8 mouse cellular contexts compared by ENCODE assay signal in genomic region chr5:140702103-140702513, GRCm38 (mm10). TPM values are rescaled to one million over a fixed set of nuclear protein-coding genes. Genes with fewer than 3 reads are reported as not detected.
DNase-seq lines count a peak whose midpoint lies in the region; ATAC-seq and TF ChIP-seq lines count a peak whose summit lies in the region.

Gene Iqce, minus strand, starts transcription at chr5:140702378.

- H3K27me3 ChIP-seq in ES-Bruce4 (ENCODE audit: control insufficient read depth, insufficient read depth, low read length, poor library complexity, severe bottlenecking): no peaks in the 10 kb centered on the region
- no peaks in the 10 kb centered on the region for H3K27me3 ChIP-seq in forebrain, embryonic 14.5 days (replicated peaks; ENCODE audit: control insufficient read depth, insufficient read depth, low read length)

- H3K9ac ChIP-seq in ES-Bruce4 (ENCODE audit: low read depth, poor library complexity, severe bottlenecking): peak within 1 kb of the TSS; percentile 45
- peak within 1 kb of the TSS; percentile 88 for H3K9ac ChIP-seq in forebrain, embryonic 14.5 days (ENCODE audit: low read length)

- H3K4me3 ChIP-seq in ES-Bruce4 (ENCODE audit: low read depth, low read length): peak within 1 kb of the TSS; percentile 90
- peak within 1 kb of the TSS; percentile 81 for H3K4me3 ChIP-seq in forebrain, embryonic 14.5 days (ENCODE audit: low read depth, low read length)
- H3K4me3 ChIP-seq in lung, adult 2 months (replicated peaks; ENCODE audit: extremely low read depth, low read depth, low read length): peak within 1 kb of the TSS; percentile 93

- H3K4me1 ChIP-seq in ES-Bruce4 (ENCODE audit: control insufficient read depth, insufficient read depth, low read length): peaks cover 3% of the 10 kb centered on the region
- H3K4me1 ChIP-seq in forebrain, embryonic 14.5 days (ENCODE audit: control insufficient read depth, insufficient read depth, low read length): peaks cover 17% of the 10 kb centered on the region
- peaks cover 17% of the 10 kb centered on the region for H3K4me1 ChIP-seq in lung, adult 2 months (ENCODE audit: control insufficient read depth, insufficient read depth, low read length)

- H3K27ac ChIP-seq in ES-Bruce4 (ENCODE audit: insufficient read depth, low read length): peak within 1 kb of the TSS; percentile 56
- peak within 1 kb of the TSS; percentile 86 for H3K27ac ChIP-seq in forebrain, embryonic 14.5 days (ENCODE audit: low read depth, low read length)

- peak; percentile 36 for TF ChIP-seq POLR2A in ES-Bruce4 (IDR thresholded peaks at IDR 0.05; ENCODE audit: insufficient read depth, low read length)
- peak; percentile 39; the same call in 1 of the 2 replicates for TF ChIP-seq POLR2A in lung, adult 2 months (IDR thresholded peaks at IDR 0.05; ENCODE audit: borderline replicate concordance, extremely low read depth, low read depth, low read length)

- intact Hi-C loops in heart, postnatal 14 days (cut with DNase I): loop anchor here (5.0 kb wide), 1 partner anchor 125 kb away; no protein-coding TSS in a partner anchor

- 0% methylated on average over 33 of the region's 33 CpGs for WGBS in forebrain, embryonic 14.5 days
- under 1% methylated on average over 32 of the region's 33 CpGs for WGBS in lung, adult 2 months

- no peak for TF ChIP-seq EP300 in ES-Bruce4 (IDR thresholded peaks at IDR 0.05; ENCODE audit: insufficient read depth, low read depth, low read length)

- peak; percentile 96 for DNase-seq in forebrain, embryonic 14.5 days (ENCODE audit: low spot score)
- peak; percentile 94 to 97 for DNase-seq in heart, postnatal 14 days
- peak; percentile 91 to 96 for DNase-seq in layer of hippocampus, adult 18-20 months (ENCODE audit: low spot score in 2 of 2)
- peak; percentile 93 for DNase-seq in lung, adult 2 months
- DNase-seq in thymus, adult 18-20 months: peak; percentile 92 to 94

- H3K36me3 ChIP-seq in ES-Bruce4 (ENCODE audit: control insufficient read depth, insufficient read depth, low read length, poor library complexity, severe bottlenecking): no peaks in the 10 kb centered on the region
- H3K36me3 ChIP-seq in forebrain, embryonic 14.5 days (ENCODE audit: control insufficient read depth, insufficient read depth, low read length): peaks cover 6% of the 10 kb centered on the region

- ATAC-seq in cerebellum, adult (ENCODE audit: insufficient number of reproducible peaks, low FRiP score, low TSS enrichment): peak; percentile 56
- peak; percentile 72 for ATAC-seq in forebrain, embryonic 14.5 days
- ATAC-seq in neutrophil, adult 5-6 weeks (ENCODE audit: extremely low read depth, insufficient number of reproducible peaks, low FRiP score, poor library complexity, severe bottlenecking): peak; percentile 46

- peak within 1 kb of the TSS; percentile 89 for H3K4me2 ChIP-seq in forebrain, embryonic 14.5 days (ENCODE audit: low read length)

- H3K9me3 ChIP-seq in ES-Bruce4 (replicated peaks; ENCODE audit: control insufficient read depth, insufficient read depth, low read length, poor library complexity, severe bottlenecking): no peaks in the 10 kb centered on the region
- H3K9me3 ChIP-seq in forebrain, embryonic 14.5 days (replicated peaks; ENCODE audit: control insufficient read depth, low read length): no peaks in the 10 kb centered on the region

- no peak for TF ChIP-seq CTCF in ES-Bruce4 (IDR thresholded peaks at IDR 0.05; ENCODE audit: low read depth, low read length)
- no peak for TF ChIP-seq CTCF in lung, adult 2 months (IDR thresholded peaks at IDR 0.05; ENCODE audit: insufficient read depth, low read length)

RNA-seq across cellular contexts. Expression of gene Iqce, which starts in this region (rescaled TPM):
- 11.0 and 16.9 TPM in 2 replicates for polyA plus RNA-seq in ES-Bruce4 (2011; ENCODE audit: insufficient read depth, insufficient read length, low read depth, missing spikeins)
- 13.4 and 18.9 TPM in 2 replicates for polyA plus RNA-seq in forebrain, embryonic 14.5 days (2014; fragmentation: Nextera tagmentation; extraction: Ambion mirVana)
- 10 to 100 TPM in 1 of 2 experiments, 1 to 10 TPM in 1; 8.1 to 10.2 TPM for total RNA-seq in heart, postnatal 14 days (2021)
- total RNA-seq in layer of hippocampus, adult 18-20 months (2021): 10 to 100 TPM; 47.4 to 55.1 TPM
- 17.2 and 21.8 TPM in 2 replicates for polyA plus RNA-seq in lung, adult 2 months (2012; rRNA removed)
- 21.2 and 23.9 TPM in 2 replicates for total RNA-seq in neutrophil, adult 5-6 weeks (2017)

Comparison
In these comparisons a context has a peak if more than half of its experiments do, and no peak if none do; other contexts are left out.
1. Peak in every context shown above with its lines: DNase-seq, ATAC-seq, H3K4me3 ChIP-seq and H3K27ac ChIP-seq.